Mouse (Mus musculus): ENCODE measurements around the gene Dram1. TPM values are rescaled to one million over a fixed set of nuclear protein-coding genes. Genes with fewer than 3 reads are reported as not detected.

Dram1 gene
- polyA plus RNA-seq, 1 experiment from 2014 or later: 1.0 TPM

DNA sequence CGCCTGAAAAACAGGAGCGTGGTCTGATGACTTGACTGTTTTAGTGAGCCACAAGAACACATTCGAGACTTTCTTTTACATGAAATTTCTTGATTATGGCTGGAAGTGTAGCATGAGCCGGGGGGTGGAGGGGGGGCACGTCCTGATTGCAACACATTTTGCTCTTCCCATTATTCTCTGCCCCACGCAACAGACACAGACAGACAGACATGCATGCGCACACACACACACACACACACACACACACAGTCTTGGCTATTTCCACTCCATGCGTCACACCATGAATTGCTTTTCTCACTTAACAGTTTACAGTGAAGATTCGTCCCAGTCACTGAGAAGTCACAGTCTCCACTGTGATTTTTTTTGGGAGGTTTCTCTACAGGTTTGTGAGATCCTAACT lies 38.2 kb downstream of the Dram1 start:
- Histone ChIP-seq H3K4me2 (replicated peaks) (no peak overlapping the region), H3K4me1 (no peaks in the 10 kb centered on the region), H3K9me3 (no peaks in the 10 kb centered on the region), H3K27ac (no peak overlapping the region), H3K9ac (no peak overlapping the region), H3K27me3 (no peaks in the 10 kb centered on the region), H3K36me3 (no peaks in the 10 kb centered on the region), H3K4me3 (no peak overlapping the region)
- 84% methylated on average over 9 of the region's 9 CpGs for WGBS
- no peak for ATAC-seq (ENCODE audit: low FRiP score, low read depth)

DNA sequence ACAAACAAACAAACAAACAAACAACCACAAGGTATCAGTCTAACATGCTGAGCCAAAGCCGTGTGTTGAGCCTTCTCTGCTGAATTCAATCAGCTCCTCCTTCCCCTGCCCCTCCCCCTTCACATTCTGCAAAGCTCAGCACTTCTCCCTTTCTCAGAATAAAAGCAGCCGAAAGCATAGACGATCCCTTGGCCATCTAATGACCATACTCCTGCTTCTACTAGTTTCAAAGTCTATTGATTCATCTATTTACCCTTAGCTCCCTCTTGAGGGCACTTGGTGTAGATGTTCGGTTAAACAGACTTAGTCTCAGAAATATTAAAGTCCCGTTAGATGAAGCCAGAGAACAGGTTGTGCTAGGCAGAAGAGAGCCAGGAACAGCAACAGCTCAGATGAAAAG lies 48.2 kb downstream of the Dram1 start:
- no peak overlapping the region for H3K4me2 ChIP-seq (replicated peaks)
- H3K27ac ChIP-seq: no peak overlapping the region
- no peak overlapping the region for H3K4me3 ChIP-seq
- 23% methylated on average over 5 of the region's 5 CpGs for WGBS
- no peak overlapping the region for H3K9ac ChIP-seq
- no peaks in the 10 kb centered on the region for H3K36me3 ChIP-seq
- 0 out of 2 replicates have a peak, but pooled peaks cover 2% of the 10 kb centered on the region for H3K4me1 ChIP-seq
- H3K27me3 ChIP-seq: no peaks in the 10 kb centered on the region
- no peak for ATAC-seq (ENCODE audit: low FRiP score, low read depth)
- H3K9me3 ChIP-seq: no peaks in the 10 kb centered on the region

DNA sequence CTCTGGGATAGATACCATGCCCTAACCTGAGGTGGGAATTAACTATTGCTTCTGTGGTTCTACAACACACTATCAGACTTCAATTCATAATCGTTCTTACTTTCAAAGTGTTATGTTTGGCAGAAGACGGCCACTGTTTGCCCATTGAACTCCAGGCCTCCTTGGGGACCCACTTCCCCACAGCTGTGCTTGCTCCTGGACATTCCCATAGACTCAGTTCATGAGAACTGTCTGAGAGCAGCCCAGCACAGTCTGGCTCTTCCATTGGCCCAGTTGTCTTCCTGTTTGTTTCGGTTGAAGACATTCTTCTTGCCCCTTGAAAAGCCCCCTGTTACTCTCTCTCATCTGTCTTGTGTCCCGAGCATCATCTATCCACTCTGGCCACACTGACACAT lies 50.8 kb downstream of the Dram1 start:
- no peak for ATAC-seq (ENCODE audit: low FRiP score, low read depth)
- WGBS: 59% methylated on average over 4 of the region's 4 CpGs
- Histone ChIP-seq H3K36me3 (no peaks in the 10 kb centered on the region), H3K9ac (no peak overlapping the region), H3K4me3 (no peak overlapping the region), H3K4me2 (replicated peaks) (no peak overlapping the region), H3K27me3 (no peaks in the 10 kb centered on the region), H3K27ac (no peak overlapping the region), H3K9me3 (no peaks in the 10 kb centered on the region), H3K4me1 (0 out of 2 replicates have a peak, but pooled peaks cover 2% of the 10 kb centered on the region)

DNA sequence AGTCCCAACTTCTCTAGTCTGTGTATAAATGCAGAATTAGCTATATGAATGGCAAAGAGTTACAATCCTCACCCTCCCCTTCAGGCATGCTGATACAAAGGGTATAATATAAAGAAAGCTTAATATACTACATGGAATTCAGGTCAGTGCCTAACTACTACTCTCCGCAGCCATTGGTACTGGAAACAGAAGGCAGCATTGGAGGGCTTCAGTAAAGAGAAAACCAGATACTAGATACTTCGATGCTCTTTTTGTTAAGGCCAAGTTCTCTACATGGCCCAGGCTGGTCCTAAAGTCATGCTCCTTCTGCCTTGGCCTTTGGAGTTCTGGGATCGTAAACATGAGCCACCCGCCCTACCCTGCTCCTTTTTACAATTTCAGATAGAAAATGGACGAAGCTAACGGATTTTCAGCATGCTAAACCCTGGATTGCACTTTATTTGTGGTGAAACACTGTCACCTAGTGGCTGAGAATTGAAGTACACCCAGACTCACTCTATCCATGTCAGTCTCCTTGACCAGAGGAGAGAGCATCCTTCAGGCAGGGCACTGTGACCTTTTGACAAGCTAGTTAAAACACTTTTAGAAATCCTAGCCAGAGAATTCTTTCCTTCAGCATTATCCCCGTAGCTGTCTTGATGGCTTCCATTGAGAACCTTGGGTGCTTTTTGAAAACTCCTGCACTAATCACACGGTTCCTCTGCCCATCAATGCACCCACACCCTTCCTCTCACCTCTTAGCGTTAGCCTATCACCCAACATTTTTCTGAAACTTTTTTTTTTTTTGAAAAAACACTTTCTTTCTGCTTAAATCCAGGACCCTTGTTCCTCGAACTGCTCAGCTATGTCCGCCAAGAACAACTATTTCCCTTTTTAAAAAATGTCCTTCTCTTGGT lies 51.5 kb downstream of the Dram1 start:
- Histone ChIP-seq H3K4me2 (replicated peaks) (peak overlapping the region; percentile 38), H3K4me3 (no peak overlapping the region), H3K27me3 (no peaks in the 10 kb centered on the region), H3K9me3 (no peaks in the 10 kb centered on the region), H3K27ac (no peak overlapping the region), H3K4me1 (0 out of 2 replicates have a peak, but pooled peaks cover 2% of the 10 kb centered on the region), H3K9ac (no peak overlapping the region), H3K36me3 (no peaks in the 10 kb centered on the region)
- 49% methylated on average over 11 of the region's 11 CpGs for whole genome bisulfite sequencing
- ATAC-seq (ENCODE audit: low FRiP score, low read depth): peak; percentile 83

DNA sequence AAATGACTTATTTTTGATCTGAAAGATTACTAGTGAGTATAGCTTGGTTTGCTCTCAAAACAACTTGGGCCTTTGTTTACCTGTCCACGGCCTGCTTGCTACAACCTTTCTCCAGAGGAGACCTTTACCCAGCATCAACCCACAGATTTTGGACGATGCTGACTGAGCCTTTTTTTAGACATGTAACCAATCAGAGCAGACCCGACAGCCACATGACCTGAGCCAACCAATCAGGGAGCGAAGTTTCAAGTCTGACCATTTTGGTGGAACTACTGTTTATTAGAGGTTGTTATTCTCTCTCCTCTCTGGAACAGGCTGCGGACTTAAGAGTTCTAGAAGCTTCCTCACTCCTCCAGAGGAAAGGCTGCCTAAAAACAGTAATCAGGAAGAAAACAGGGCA lies 57.1 kb downstream of the Dram1 start:
- ATAC-seq (ENCODE audit: low FRiP score, low read depth): no peak
- Histone ChIP-seq H3K9ac (no peak overlapping the region), H3K27ac (no peak overlapping the region), H3K4me3 (no peak overlapping the region), H3K4me1 (no peaks in the 10 kb centered on the region), H3K36me3 (no peaks in the 10 kb centered on the region), H3K27me3 (no peaks in the 10 kb centered on the region), H3K4me2 (replicated peaks) (no peak overlapping the region), H3K9me3 (no peaks in the 10 kb centered on the region)
- WGBS: 87% methylated on average over 5 of the region's 5 CpGs

DNA sequence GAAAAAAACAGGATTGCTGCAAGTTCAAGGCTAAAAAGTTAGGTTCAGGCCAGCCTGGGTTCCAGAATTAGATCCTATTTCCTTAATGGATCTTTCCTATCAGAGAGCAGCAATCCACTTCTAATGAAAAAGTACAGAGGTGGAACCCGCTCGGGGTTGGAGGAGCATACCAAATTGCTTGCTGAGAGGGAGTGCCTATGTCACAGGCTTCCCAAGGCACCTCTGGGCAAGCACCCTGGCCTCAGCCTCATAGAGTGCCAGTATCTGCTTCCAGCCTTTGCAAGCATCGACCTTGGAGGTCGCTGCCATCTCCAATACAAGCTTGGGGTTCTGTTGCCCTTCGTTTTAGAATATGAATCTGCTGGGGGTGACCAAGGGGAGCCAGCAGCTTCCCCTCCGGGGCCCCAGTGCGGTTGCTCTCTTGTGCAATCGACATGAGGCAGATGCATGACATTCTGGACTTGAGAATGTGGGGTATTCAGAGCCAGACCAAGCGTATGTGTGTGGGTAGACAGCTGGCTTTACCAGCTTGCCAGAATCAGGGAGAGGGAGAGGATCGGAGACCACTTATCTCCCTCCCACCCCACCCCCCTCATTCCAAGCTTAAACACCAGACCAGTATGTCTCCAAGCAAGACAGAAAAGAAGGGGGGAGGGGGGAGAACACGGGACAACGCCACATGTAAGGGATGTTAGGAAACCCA lies 58.0 kb downstream of the Dram1 start:
- Histone ChIP-seq H3K4me1 (no peaks in the 10 kb centered on the region), H3K27me3 (no peaks in the 10 kb centered on the region), H3K9me3 (no peaks in the 10 kb centered on the region), H3K4me3 (no peak overlapping the region), H3K9ac (no peak overlapping the region), H3K4me2 (replicated peaks) (no peak overlapping the region), H3K36me3 (no peaks in the 10 kb centered on the region), H3K27ac (no peak overlapping the region)
- ATAC-seq (ENCODE audit: low FRiP score, low read depth): peak; percentile 51; the same call in 1 of the 2 replicates
- WGBS: 73% methylated on average over 12 of the region's 12 CpGs

DNA sequence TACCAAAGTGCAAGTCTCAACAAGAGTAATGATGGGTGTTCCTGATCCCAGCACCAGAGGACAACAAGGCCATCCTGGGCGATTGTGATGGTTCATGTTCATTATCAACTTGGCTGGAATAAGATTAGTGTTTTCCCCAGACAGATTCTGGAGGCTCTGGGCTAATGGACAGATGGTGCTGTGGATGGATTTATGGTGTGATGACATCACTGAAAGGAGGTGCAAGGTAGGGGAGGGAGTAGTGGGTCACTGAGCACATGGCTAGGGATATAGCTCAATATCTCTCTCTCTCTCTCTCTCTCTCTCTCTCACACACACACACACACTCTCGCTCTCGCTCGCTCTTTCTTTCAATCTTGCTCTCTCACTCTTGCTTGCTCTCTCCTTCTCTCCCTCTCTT lies 60.7 kb downstream of the Dram1 start:
- Histone ChIP-seq H3K36me3 (no peaks in the 10 kb centered on the region), H3K27me3 (no peaks in the 10 kb centered on the region), H3K4me3 (no peak overlapping the region), H3K9me3 (no peaks in the 10 kb centered on the region), H3K4me2 (replicated peaks) (no peak overlapping the region), H3K27ac (no peak overlapping the region), H3K9ac (no peak overlapping the region), H3K4me1 (no peaks in the 10 kb centered on the region)
- no peak for ATAC-seq (ENCODE audit: low FRiP score, low read depth)
- 79% methylated on average over 4 of the region's 4 CpGs for WGBS

DNA sequence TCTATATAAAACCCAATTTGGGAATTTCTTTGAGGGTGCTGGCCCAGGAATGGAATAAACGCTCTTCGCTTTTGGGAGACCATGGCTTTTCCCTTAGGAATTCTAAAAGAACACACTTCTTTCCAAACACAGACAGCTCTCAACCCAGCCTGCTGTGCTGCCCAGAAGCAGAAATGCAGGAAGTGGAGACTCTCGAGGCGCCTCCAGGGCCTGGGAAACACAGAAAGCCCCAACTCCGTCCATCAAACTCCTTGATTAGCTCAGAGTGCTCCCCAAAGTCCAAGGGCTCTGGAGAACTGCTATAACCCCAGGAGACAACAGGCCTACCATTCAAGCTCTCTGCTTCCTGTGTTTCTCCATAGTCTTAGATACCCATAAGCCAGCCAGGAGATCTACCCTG lies 61.7 kb downstream of the Dram1 start:
- WGBS: 86% methylated on average over 5 of the region's 5 CpGs
- Histone ChIP-seq H3K4me1 (no peaks in the 10 kb centered on the region), H3K36me3 (no peaks in the 10 kb centered on the region), H3K27ac (no peak overlapping the region), H3K4me3 (no peak overlapping the region), H3K9ac (no peak overlapping the region), H3K27me3 (no peaks in the 10 kb centered on the region), H3K9me3 (no peaks in the 10 kb centered on the region), H3K4me2 (replicated peaks) (no peak overlapping the region)
- ATAC-seq (ENCODE audit: low FRiP score, low read depth): no peak

DNA sequence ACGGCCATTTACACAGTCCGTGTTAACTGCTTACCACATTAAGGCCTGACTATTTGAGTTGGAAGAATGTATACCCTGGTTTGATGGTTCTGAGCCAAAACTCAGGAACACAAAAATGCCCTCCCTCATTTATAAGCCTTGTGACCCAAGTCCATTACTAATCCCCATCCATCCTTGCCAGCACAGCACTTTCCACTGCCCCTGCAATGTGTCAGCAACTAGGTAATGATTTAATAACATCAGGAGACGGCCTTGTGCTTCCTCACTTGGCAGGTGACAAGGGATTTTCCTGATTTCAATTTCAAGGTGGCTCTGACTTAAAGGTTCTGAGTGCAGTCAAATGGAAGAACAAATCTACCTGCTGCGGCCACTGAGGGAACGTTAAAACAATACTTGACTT lies 64.0 kb downstream of the Dram1 start:
- Histone ChIP-seq H3K4me2 (replicated peaks) (no peak overlapping the region), H3K36me3 (no peaks in the 10 kb centered on the region), H3K4me3 (no peak overlapping the region), H3K4me1 (0 out of 2 replicates have a peak, but pooled peaks cover 4% of the 10 kb centered on the region), H3K9me3 (no peaks in the 10 kb centered on the region), H3K27ac (no peak overlapping the region), H3K27me3 (no peaks in the 10 kb centered on the region), H3K9ac (no peak overlapping the region)
- ATAC-seq (ENCODE audit: low FRiP score, low read depth): no peak; the same call in 1 of the 2 replicates
- 78% methylated on average over 5 of the region's 5 CpGs for WGBS

DNA sequence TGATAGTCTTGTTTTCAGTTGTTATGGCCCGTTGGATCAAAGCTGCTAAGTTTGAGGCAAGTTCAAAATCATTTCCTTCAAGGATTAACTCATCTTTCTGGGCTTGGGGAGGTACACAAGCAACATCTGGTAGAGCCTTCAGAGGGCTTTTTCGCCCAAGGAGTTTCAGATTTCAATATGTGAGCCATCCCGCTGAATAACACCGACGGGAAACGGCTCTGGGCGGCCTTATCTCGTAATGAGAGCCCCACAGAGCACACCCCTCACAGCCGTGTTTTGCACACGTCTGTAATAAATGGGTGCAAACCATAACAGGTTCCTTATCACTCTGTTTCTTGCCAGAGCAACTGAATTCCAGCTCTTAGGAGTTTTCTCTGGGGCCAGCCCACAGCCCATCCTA lies 69.0 kb downstream of the Dram1 start:
- Histone ChIP-seq H3K4me1 (0 out of 2 replicates have a peak, but pooled peaks cover 5% of the 10 kb centered on the region), H3K4me2 (replicated peaks) (no peak overlapping the region), H3K9me3 (no peaks in the 10 kb centered on the region), H3K9ac (no peak overlapping the region), H3K36me3 (no peaks in the 10 kb centered on the region), H3K27ac (no peak overlapping the region), H3K27me3 (no peaks in the 10 kb centered on the region), H3K4me3 (no peak overlapping the region)
- no peak for ATAC-seq (ENCODE audit: low FRiP score, low read depth)
- WGBS: 41% methylated on average over 10 of the region's 10 CpGs

DNA sequence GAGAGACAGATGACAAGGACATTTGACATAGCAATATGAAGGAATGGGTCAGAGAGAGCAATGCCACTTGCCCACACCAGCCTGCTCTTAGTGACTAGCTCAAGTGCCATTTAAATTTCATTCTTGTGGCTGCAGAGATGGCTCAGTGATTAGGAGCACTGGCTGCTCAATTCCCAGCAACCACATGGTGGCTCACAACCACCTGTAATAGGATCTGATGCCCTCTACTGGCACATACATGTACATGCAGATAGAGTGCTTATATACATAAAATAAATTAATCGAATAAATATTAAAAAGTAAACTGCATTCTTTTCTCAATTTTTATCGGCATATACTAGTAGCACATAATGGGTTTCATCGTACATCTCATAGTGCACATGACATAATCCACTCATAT lies 72.6 kb downstream of the Dram1 start:
- Histone ChIP-seq H3K4me1 (peaks cover 15% of the 10 kb centered on the region), H3K4me3 (no peak overlapping the region), H3K36me3 (no peaks in the 10 kb centered on the region), H3K27ac (no peak overlapping the region), H3K9me3 (no peaks in the 10 kb centered on the region), H3K9ac (no peak overlapping the region), H3K27me3 (no peaks in the 10 kb centered on the region), H3K4me2 (replicated peaks) (no peak overlapping the region)
- ATAC-seq (ENCODE audit: low FRiP score, low read depth): no peak
- WGBS: 98% methylated on average over 3 of the region's 3 CpGs

DNA sequence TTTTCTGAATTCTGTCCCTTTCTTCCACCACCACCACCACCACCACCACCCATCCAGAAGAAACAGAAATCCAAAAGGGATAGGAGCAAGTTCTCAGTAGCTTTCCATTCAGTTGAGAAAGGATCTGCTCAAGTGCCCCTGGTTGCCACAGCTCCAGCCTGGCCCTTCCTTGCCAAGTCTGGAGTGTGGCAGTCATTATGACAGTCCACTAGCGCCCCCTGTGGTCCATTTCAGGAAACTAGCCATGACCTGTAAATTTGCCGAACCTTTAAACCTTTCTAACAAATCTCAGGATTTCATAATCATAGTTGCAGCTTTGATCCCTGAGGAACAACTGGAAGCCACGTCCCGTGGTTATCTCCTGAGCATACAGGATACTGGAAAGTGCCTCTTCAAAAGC lies 74.6 kb downstream of the Dram1 start:
- no peak for ATAC-seq (ENCODE audit: low FRiP score, low read depth)
- no peaks in the 10 kb centered on the region for H3K36me3 ChIP-seq
- no peak overlapping the region for H3K9ac ChIP-seq
- no peaks in the 10 kb centered on the region for H3K27me3 ChIP-seq
- peaks cover 11% of the 10 kb centered on the region for H3K4me1 ChIP-seq
- WGBS: 9% methylated on average over 4 of the region's 4 CpGs
- H3K27ac ChIP-seq: no peak overlapping the region
- H3K4me3 ChIP-seq: no peak overlapping the region
- H3K9me3 ChIP-seq: 0 out of 2 replicates have a peak, but pooled peaks cover 7% of the 10 kb centered on the region
- no peak overlapping the region for H3K4me2 ChIP-seq (replicated peaks)

Measured in limb, embryonic 13.5 days (tissue).